In the genomic region with DNA sequence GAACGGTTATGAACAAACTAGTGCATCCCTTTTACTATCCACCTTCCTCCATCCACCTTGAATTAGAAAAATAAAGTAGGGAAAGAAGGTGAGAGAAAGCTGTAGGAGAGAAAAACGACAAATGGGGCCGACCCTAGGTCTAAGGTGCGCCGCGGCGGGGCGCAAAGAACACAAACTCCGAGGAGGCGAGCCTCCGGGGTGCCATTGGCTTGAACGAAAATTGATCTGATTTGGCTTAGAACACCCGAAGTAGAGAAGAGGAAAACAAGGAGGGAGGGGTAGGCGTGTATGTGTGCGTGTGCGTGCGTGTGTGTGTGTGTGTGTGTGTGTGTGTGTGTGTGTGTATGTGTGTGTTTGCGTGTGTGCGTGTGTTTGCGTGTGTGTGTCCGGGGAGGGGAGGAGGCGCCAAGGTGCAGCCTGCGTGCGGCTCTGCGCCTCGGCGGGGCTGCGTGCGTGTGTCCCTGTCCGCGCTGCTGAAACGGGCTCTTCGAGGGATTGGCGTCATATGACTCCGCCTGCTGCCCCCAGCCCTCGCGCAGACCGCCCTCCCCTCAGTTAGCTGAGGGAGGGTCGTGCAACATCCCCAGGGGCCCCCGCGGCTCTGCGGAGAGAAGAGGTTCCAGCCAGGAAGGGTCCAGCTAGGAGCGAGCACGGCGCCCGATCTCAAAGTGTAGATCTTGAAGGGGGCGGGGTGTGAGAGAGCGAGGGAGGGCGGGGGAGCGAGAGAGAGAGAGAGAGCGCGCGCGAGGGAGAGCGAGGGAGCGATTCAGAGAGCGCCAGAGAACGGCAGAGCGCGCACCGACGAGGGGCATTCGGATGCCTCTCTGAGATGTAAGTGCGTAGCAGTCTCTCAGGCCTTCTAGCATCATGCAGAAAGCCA, we compare ENCODE assay signal across 8 mouse cellular contexts. TPM values are rescaled to one million over a fixed set of nuclear protein-coding genes. Genes with fewer than 3 reads are reported as not detected.
A peak's percentile ranks its signal among the peaks of the same experiment; 100 is the strongest.
DNase-seq lines count a peak whose midpoint lies in the region; ATAC-seq lines count a peak whose summit lies in the region.

Gene Rasgrf1 (plus strand): TSS at position 778 of the 880 bp plus-strand sequence.

- ATAC-seq in lung, embryonic 16.5 days (ENCODE audit: low read depth), result peak; percentile 75

- WGBS in lung, embryonic 16.5 days, result under 1% methylated on average over 59 of the region's 64 CpGs

- peak within 1 kb of the TSS; percentile 53 for H3K4me3 ChIP-seq in lung, embryonic 16.5 days (ENCODE audit: low read length)

- peak within 1 kb of the TSS; percentile 46 for H3K9ac ChIP-seq in lung, embryonic 16.5 days (ENCODE audit: low read length)

- H3K27me3 ChIP-seq in lung, embryonic 16.5 days (ENCODE audit: control insufficient read depth, insufficient read depth, low read depth, low read length), result peaks cover 64% of the 10 kb centered on the region

- peak within 1 kb of the TSS; percentile 93 for H3K4me2 ChIP-seq in lung, embryonic 16.5 days (ENCODE audit: low read depth, low read length)

- peak; percentile 72 for DNase-seq in layer of hippocampus, adult 11-12 months (ENCODE audit: low spot score)
- DNase-seq in layer of hippocampus, adult 9-10 months (ENCODE audit: low spot score), result no peak
- peak; percentile 68 for DNase-seq in cerebellum, adult 9-10 months
- peak; percentile 45 to 61 for DNase-seq in frontal cortex, postnatal 10 days (ENCODE audit: low spot score in 2 of 2)
- peak; percentile 61 to 73 for DNase-seq in layer of hippocampus, adult 8-10 months (ENCODE audit: low spot score in 2 of 2)
- DNase-seq in right cerebral cortex, postnatal 36 days (ENCODE audit: low spot score in 2 of 2), result peak; percentile 49 to 59
- no peak for DNase-seq in urinary bladder, postnatal 10 days (ENCODE audit: low spot score)

- H3K36me3 ChIP-seq in lung, embryonic 16.5 days (ENCODE audit: control insufficient read depth, insufficient read depth, low read length), result no peaks in the 10 kb centered on the region

- no peaks in the 10 kb centered on the region for H3K9me3 ChIP-seq in lung, embryonic 16.5 days (ENCODE audit: control insufficient read depth, low read length)

- H3K27ac ChIP-seq in lung, embryonic 16.5 days (ENCODE audit: low read length), result no peak within 1 kb of the TSS

- peaks cover 24% of the 10 kb centered on the region for H3K4me1 ChIP-seq in lung, embryonic 16.5 days (replicated peaks; ENCODE audit: control insufficient read depth, insufficient read depth, low read length)

RNA-seq across cellular contexts. Expression of gene Rasgrf1, which starts in this region (rescaled TPM):
- 100 to 1,000 TPM; 449 to 518 (median 495) TPM for total RNA-seq in layer of hippocampus, adult 8-10 months (2022)
- polyA plus RNA-seq in lung, embryonic 16.5 days (2015; fragmentation: Nextera tagmentation; extraction: Ambion mirVana), result 0.79 and 1.5 TPM in 2 replicates

Comparison
In these comparisons a context has a peak if more than half of its experiments do, and no peak if none do; other contexts are left out.
1. DNase-seq: peak in layer of hippocampus, adult 11-12 months (single experiment), cerebellum, adult 9-10 months (single experiment), frontal cortex, postnatal 10 days (2 of 2), layer of hippocampus, adult 8-10 months (2 of 2) and right cerebral cortex, postnatal 36 days (2 of 2); none in layer of hippocampus, adult 9-10 months (single experiment) and urinary bladder, postnatal 10 days (single experiment).